Mouse (Mus musculus) A20 (cell line): Measurements from ENCODE around the gene Banp.
A peak's percentile ranks its signal among the peaks of the same experiment; 100 is the strongest.

Experiments
- DNase-seq: peaks from one replicate; pipeline ENCODE4 v3.0.0-alpha.2; 2011; ENCODE audit warnings: low read depth, low spot score

Banp gene

DNA sequence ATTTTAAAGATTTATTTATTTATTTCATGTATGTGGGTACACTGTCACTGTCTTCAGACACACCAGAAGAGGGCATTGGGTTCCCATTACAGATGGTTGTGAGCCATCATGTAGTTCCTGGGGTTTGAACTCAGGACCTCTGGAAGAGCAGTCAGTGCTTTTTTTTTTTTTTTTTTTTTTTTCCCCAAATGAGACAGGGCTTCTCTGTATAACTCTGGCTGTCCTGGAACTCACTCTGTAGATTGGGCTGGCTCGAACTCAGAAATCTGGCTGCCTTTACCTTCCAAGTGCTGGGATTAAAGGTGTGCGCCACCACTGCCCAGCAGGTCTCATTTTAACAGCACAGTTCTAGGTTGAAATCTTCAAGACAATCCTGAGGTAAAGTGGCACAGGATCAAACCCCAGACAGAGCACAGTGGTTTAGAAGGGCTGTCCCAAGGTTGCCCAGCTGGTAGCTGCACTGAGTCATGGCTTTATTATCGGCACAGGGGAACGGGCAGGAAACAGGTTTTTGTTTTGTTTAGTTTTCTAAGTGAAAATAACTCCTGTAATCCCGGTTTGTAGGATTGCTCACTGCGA lies at the start of gene Banp:
Banp (plus strand) TSS at position 529 of the 579 bp plus-strand sequence.
- DNase-seq = no peak

GRCm38 (mm10) chr8:121901498-121902236 lies 47.9 kb upstream of the Banp start:
- DNase-seq = no peak

DNA sequence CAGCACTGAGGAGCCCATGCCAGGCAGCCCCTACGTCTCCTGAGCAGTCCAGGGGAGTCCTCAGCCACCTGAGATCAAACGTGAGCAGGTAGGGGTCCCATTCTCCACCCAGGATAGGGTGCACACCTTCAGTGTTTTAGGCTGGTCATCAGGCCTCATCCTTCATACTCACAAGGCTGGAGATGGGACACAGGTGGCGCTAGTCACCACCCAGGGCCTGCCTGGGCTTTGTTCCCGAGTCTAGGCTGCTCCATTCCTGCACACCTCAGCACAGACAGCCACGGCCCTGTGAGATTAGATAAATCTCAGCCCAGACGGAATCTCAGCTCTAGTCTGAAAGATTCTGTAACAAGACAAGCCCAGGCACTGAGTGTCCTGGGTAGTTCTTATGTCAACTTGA lies 45.6 kb upstream of the Banp start:
- DNase-seq = no peak

- no peak for DNase-seq
Measured at GRCm38 (mm10) chr8:121904999-121905398, 44.6 kb upstream of the Banp start.

GRCm38 (mm10) chr8:121905420-121905819 lies 44.1 kb upstream of the Banp start:
- no peak for DNase-seq

DNA sequence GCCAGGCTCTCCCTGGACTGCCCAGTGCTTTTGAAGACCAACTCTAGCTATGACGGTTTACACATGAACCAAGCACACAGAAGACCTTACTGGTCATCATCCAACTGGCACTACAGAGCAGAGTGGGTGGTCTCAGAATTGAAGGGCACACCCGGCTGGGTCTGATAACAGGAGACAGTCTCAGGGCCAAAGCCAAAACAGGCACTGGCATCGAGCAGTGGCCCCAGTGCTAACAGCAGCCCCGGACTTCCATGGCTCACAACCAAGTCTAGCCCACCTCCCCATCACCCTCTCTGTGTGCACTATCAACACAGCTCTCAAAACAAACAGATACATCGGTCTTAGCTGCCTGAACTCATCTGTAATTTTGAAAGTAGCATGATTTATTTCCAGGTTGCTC lies 43.7 kb upstream of the Banp start:
- DNase-seq = no peak

- peak; percentile 66 for DNase-seq
Measured at GRCm38 (mm10) chr8:121906542-121907512, 42.7 kb upstream of the Banp start.

GRCm38 (mm10) chr8:121907587-121908248 lies 41.8 kb upstream of the Banp start, which contains the start of gene Slc7a5:
TSS of gene Slc7a5 (minus strand) at chr8:121907694.
- peak; percentile 97 for DNase-seq

DNA sequence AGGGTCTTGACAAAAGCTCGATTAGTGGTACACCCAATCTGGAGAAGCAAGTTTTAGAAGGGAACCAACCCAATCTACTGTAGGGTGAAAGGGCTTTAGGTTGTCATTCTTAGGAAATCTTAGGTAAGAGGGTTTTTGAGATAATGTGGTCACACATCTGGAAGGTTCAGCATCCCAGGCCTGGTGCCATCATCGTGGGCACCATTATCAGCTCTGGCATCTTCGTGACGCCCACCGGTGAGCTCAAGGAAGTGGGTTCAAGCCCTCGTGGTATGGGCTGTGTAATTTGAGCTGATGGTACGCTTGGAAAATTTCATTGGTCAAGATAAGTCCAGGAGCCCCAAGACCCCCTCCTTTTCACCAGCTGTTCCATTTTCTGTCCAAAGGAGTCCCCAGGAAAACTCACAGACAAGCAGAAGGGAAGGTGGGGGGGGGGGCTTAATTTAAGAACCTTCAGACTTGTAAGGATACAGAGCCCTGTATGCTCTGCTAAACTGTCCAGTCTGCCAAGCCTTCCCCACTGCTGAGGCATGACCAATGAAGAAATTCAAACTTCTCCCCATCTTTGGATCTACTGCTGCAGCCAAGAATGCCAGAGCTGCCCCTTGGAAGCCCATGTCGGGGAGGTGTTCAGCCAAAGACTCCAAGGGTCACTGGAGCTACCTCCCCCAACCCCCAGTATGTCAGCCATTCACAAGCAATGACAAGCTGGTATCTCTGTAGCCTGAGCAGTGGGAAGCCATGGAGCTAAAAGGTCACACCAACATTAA lies 41.0 kb upstream of the Banp start:
- no peak for DNase-seq

- DNase-seq = peak; percentile 17
Measured at GRCm38 (mm10) chr8:121909148-121909541, 40.4 kb upstream of the Banp start.

GRCm38 (mm10) chr8:121909663-121910062 lies 39.9 kb upstream of the Banp start:
- DNase-seq = peak; percentile 85

GRCm38 (mm10) chr8:121911400-121911799 lies 38.1 kb upstream of the Banp start:
- peak; percentile 17 for DNase-seq

DNA sequence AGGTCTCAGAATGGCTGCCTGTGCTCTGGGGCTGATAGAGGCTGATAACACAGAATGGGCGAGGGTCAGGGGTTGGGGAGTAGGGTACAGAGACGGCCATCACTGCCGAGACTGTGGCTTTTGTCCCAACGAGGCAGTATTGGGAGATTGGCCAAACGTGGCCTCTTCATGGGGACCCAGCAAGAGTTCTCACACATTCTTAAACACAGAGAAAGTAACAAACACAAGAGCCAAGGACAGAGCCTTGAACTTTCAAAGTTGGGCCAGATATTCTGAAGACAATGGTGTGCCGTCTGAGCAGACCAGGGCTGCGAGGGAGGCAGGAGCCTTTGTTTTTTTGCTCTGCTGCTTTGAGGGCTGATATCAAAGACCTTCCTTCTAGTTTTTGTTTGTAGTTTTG lies 37.6 kb upstream of the Banp start:
- no peak for DNase-seq

DNA sequence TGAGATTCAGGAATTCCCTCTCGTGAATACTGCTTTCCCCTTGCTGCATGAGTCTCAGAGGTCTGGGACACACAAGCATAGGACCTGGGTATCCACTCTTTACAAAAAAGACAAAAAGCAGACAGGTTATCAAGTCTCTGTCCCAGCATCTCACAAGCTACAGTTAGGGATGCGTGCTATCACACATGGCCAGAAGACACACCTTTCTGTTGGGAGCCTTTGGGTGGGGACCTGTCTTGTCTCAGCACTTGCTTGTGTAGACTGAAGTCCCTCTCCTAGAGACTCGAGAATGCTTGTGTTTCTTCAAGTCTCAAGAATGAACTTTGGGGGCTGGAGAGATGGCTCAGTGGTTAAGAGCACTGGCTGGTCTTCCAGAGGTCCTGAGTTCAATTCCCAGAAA lies 36.7 kb upstream of the Banp start:
- DNase-seq = no peak

DNA sequence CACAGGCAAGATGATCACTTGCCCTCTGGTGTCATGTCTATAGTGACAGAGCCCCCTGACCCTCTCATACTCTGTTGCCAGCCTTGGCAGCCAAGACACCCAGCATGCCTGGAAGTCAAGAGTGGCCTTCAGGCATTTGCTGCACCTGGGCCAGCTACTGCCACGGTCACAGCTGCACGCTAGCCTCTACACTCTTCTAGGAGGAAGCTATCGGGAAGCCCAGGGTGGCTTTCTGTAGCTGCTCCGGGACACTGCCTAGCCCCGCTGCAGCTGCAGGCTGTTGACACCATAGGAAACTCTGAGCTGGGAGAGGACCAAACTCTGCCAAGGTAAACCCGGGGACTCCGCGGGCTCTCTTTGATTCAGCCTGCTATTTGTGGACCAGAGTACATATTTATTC lies 36.2 kb upstream of the Banp start:
- no peak for DNase-seq

DNA sequence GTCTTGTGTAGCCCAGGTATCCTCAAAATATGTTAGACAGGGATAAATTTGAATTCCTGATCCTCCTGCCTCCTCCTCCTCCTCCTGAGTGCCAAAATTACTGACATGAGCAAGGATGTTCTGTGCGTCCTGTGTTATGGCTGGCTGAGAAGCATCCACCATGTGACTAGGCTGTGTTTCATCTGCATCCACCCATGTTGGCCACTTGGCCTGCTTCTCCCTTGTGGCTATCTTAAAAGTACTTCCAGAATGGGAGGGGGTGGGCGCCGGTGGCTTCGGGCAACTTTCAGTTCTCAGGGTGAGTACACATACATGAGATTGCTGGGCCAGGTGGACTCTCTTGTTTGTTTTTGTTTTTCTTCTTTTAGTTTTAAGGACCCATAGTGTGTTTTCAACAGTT lies 30.4 kb upstream of the Banp start:
- DNase-seq = peak; percentile 22

GRCm38 (mm10) chr8:121919731-121920130 lies 29.8 kb upstream of the Banp start:
- peak; percentile 37 for DNase-seq

GRCm38 (mm10) chr8:121921582-121921981 lies 28.0 kb upstream of the Banp start:
- no peak for DNase-seq

GRCm38 (mm10) chr8:121922101-121922500 lies 27.4 kb upstream of the Banp start:
- DNase-seq = no peak

DNA sequence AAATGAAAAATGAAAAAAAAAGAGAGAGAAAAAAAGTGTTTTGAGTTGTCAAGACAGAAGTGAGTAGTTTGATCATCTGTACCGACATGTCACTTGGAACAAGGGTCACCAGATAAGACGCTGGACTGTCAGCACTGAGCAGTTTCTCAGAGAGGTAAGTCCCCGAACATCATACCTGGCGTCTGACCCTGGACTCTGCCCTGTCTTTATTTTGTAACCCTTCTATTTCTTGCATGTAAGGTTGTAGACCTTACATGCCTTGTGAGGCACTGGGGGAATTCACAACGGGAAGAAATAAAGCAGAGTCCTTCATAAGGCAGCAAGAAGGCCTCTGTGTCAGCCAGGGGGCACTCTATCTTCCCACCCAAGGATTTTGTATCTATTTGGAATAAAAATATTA lies 24.9 kb upstream of the Banp start:
- no peak for DNase-seq

- DNase-seq = peak; percentile 86
Measured at GRCm38 (mm10) chr8:121925624-121926023, 23.9 kb upstream of the Banp start.
